Mouse (Mus musculus) ES-E14 (cell line): ENCODE data around the gene Mcl1. TPM values are rescaled to one million over a fixed set of nuclear protein-coding genes. Genes with fewer than 3 reads are reported as not detected.

Experiments used
- DNase-seq: peaks from one replicate; pipeline ENCODE4 v3.0.0-alpha.2; 2013; ENCODE audit warnings: low read depth, low spot score
- H3K27ac ChIP-seq: 2 replicates; pipeline ENCODE4 v1.5.1; 2012; ENCODE audit warnings: low read depth, mild to moderate bottlenecking, low read length, moderate library complexity, mixed read lengths; ENCODE audit not compliant: poor library complexity, insufficient read depth, severe bottlenecking
- H3K36me3 ChIP-seq: 2 replicates; pipeline ENCODE4 v1.6.1; 2012; ENCODE audit warnings: mild to moderate bottlenecking, low read length, moderate library complexity, mixed read lengths; ENCODE audit not compliant: control insufficient read depth, poor library complexity, insufficient read depth, severe bottlenecking
- H3K4me1 ChIP-seq, 2 experiments: fragments of 150-350 bp in 1 of 2; sonication (generic) in 1 of 2; 2 replicates each; pipeline ENCODE4 v1.6.1; 2012; ENCODE audit warnings: low read length in 2 of 2, mild to moderate bottlenecking in 1 of 2, mixed read lengths in 1 of 2; ENCODE audit not compliant: control insufficient read depth in 2 of 2, insufficient read depth in 2 of 2, poor library complexity in 1 of 2
- H3K4me3 ChIP-seq, 2 experiments: fragments of 150-350 bp in 1 of 2; sonication (generic) in 1 of 2; 2 replicates each; pipeline ENCODE4 v1.5.1; 2012; ENCODE audit warnings: low read length in 2 of 2, low read depth in 1 of 2, mild to moderate bottlenecking in 1 of 2, mixed read lengths in 1 of 2; ENCODE audit not compliant: insufficient read depth in 1 of 2, poor library complexity in 1 of 2, severe bottlenecking in 1 of 2
- H3K9ac ChIP-seq: 2 replicates; pipeline ENCODE4 v1.6.1; 2012; ENCODE audit warnings: low read depth, mild to moderate bottlenecking, low read length, mixed read lengths; ENCODE audit not compliant: poor library complexity, insufficient read depth, severe bottlenecking
- H3K9me3 ChIP-seq: fragments of 150-350 bp; sonication (generic); 2 replicates; pipeline ENCODE4 v1.6.1; 2012; ENCODE audit warnings: low read depth, mild to moderate bottlenecking, low read length; ENCODE audit not compliant: control insufficient read depth, insufficient read depth
- CHD2 ChIP-seq: IDR thresholded peaks from 2 replicates; pipeline ENCODE4 v1.6.1; 2014; ENCODE audit warnings: mild to moderate bottlenecking, low read depth, low read length, inconsistent platforms
- HCFC1 ChIP-seq: IDR thresholded peaks from 2 replicates; pipeline ENCODE4 v1.6.1; 2012; ENCODE audit warnings: low read length, inconsistent platforms, borderline replicate concordance; ENCODE audit not compliant: insufficient read depth
- MAFK ChIP-seq: IDR thresholded peaks from 2 replicates; pipeline ENCODE4 v1.6.1; 2014; ENCODE audit warnings: mild to moderate bottlenecking, low read depth, low read length, inconsistent platforms; ENCODE audit not compliant: insufficient read depth
- ZC3H11A ChIP-seq: IDR thresholded peaks from 2 replicates; pipeline ENCODE4 v1.6.1; 2012; ENCODE audit warnings: low read depth, mild to moderate bottlenecking, inconsistent platforms, low read length, borderline replicate concordance
- ZNF384 ChIP-seq: IDR thresholded peaks from 2 replicates; pipeline ENCODE4 v1.6.1; 2012; ENCODE audit warnings: low read depth, low read length, inconsistent platforms
- in situ Hi-C, 2 experiments: fragments of 600-800 bp; cut with MboI; formaldehyde crosslinking; loops; one replicate each; pipeline ENCODE4 v1.15.1; 2025; ENCODE audit warnings: low sequenced_read_pairs in 2 of 2, inconsistent platforms in 1 of 2; ENCODE audit not compliant: unreplicated experiment in 2 of 2
- total RNA-seq: library from RNA; depleted of rRNA; stranded (reverse); fragments of 300-350 nt; gene quantifications from 2 replicates; pipeline ENCODE4 v1.2.3, GENCODE M21; 2012

Gene Mcl1
- total RNA-seq, 1 experiment: 207 TPM

- Histone ChIP-seq H3K27ac (peak overlapping the region; percentile 81), H3K9me3 (no peaks in the 10 kb centered on the region), H3K36me3 (peaks cover 26% of the 10 kb centered on the region), H3K4me3 (no peak overlapping the region), H3K4me1 (peaks cover 6 to 14% of the 10 kb centered on the region in 2 experiments), H3K9ac (peak overlapping the region; percentile 5; the same call in 1 of the 2 replicates)
- no peak for TF ChIP-seq ZC3H11A
- no peak for TF ChIP-seq MAFK
- no peak for TF ChIP-seq ZNF384
- TF ChIP-seq CHD2: no peak
- no peak for TF ChIP-seq HCFC1
- DNase-seq: no peak
- in situ Hi-C loops: no loop called here
Measured at GRCm38 (mm10) chr3:95664940-95665352, 6.4 kb downstream of the Mcl1 start.

GRCm38 (mm10) chr3:95666124-95666844 lies 7.7 kb downstream of the Mcl1 start:
- Histone ChIP-seq H3K36me3 (peaks cover 14% of the 10 kb centered on the region), H3K9me3 (no peaks in the 10 kb centered on the region), H3K4me1 (peaks cover 6 to 15% of the 10 kb centered on the region in 2 experiments), H3K9ac (no peak overlapping the region), H3K27ac (peak overlapping the region; percentile 71; the same call in 1 of the 2 replicates), H3K4me3 (no peak overlapping the region)
- TF ChIP-seq HCFC1 (no peak), ZNF384 (no peak), ZC3H11A (no peak), MAFK (no peak), CHD2 (peak; percentile 60; the same call in 1 of the 2 replicates)
- in situ Hi-C loops: no loop called here
- DNase-seq: no peak

DNA sequence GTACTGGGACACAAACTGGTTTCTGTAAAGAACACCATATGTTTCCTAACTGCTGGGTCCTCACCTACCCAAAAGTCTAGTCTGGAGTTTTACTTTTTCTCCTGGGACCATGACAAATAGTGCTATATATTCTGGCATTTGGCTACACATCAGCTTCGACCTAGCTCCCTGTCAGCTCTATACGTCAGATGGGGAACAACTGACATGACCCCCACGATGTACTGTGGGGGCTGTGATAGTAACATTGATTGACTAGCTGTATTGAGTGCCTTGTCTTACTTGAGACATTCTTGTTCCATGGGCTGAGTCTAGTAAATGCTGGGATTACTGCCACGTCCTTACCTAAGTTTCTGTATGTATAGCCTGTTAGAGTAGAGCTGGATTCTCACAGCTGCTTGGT lies 8.9 kb downstream of the Mcl1 start:
- H3K4me1 ChIP-seq: peaks cover 6 to 25% of the 10 kb centered on the region in 2 experiments
- no peak for DNase-seq
- TF ChIP-seq ZNF384: no peak
- TF ChIP-seq ZC3H11A: no peak
- TF ChIP-seq HCFC1: no peak
- TF ChIP-seq CHD2: no peak
- TF ChIP-seq MAFK: no peak
- in situ Hi-C loops: no loop called here
- peak overlapping the region; percentile 37; the same call in 1 of the 2 replicates for H3K9ac ChIP-seq
- no peaks in the 10 kb centered on the region for H3K9me3 ChIP-seq
- H3K36me3 ChIP-seq: peaks cover 8% of the 10 kb centered on the region
- H3K4me3 ChIP-seq: peak overlapping the region; percentile 5 to 26; a peak in 2 of 4 replicates
- H3K27ac ChIP-seq: peak overlapping the region; percentile 82

GRCm38 (mm10) chr3:95668026-95668425 lies 9.4 kb downstream of the Mcl1 start:
- in situ Hi-C loops: no loop called here
- no peak for DNase-seq
- Histone ChIP-seq H3K9ac (peak overlapping the region; percentile 37; the same call in 1 of the 2 replicates), H3K36me3 (peaks cover 5% of the 10 kb centered on the region; the same call in 1 of the 2 replicates), H3K27ac (peak overlapping the region; percentile 82), H3K4me3 (peak overlapping the region; percentile 5 to 26; a peak in 3 of 4 replicates), H3K4me1 (peaks cover 6 to 29% of the 10 kb centered on the region in 2 experiments), H3K9me3 (no peaks in the 10 kb centered on the region)
- TF ChIP-seq ZC3H11A: no peak
- TF ChIP-seq HCFC1: no peak
- no peak for TF ChIP-seq ZNF384
- TF ChIP-seq CHD2: no peak
- no peak for TF ChIP-seq MAFK
